ENCODE assay signal across 25 mouse cellular contexts in the genomic region with DNA sequence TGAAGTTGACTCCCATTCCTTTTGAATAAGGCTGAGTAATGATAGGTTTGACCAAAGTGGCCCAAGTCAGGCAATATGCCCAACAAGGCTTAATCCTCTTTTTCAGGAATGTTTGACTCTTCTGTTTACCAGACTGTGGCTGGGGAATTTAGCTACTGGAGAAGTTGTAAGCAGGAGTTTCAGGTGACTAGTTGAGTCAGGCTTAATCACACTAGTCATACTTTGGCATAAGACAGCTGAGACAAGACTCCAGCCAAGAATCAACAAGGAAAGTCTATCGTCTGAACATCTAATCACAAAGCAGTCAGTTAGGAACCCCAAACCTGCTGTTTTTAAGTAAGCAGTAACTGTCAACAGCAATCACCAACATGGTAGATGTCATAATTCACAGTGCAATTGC.
"Had no signal": no experiment of that assay in that cellular context is flagged by ENCODE, and none has a peak within 500 bp of the region (broad histone marks: within the 10 kb centered on the region; RNA-seq: fewer than 3 reads in every experiment).

No protein-coding gene starts in this region.

- H3K27me3 ChIP-seq: heart, embryonic 13.5 days; heart, embryonic 15.5 days; hindbrain, embryonic 13.5 days; hindbrain, embryonic 15.5 days; kidney, embryonic 15.5 days; limb, embryonic 13.5 days; limb, embryonic 15.5 days; liver, embryonic 12.5 days had no signal

- H3K9me3 ChIP-seq: heart, embryonic 13.5 days; heart, embryonic 15.5 days; hindbrain, embryonic 13.5 days; hindbrain, embryonic 15.5 days; kidney, embryonic 15.5 days; limb, embryonic 13.5 days; limb, embryonic 15.5 days; liver, embryonic 12.5 days had no signal

- H3K36me3 ChIP-seq: heart, embryonic 13.5 days; heart, embryonic 15.5 days; hindbrain, embryonic 13.5 days; hindbrain, embryonic 15.5 days; kidney, embryonic 15.5 days; limb, embryonic 13.5 days; limb, embryonic 15.5 days; liver, embryonic 12.5 days had no signal

- H3K27ac ChIP-seq: heart, adult 2 months; heart, embryonic 13.5 days; heart, embryonic 15.5 days; hindbrain, embryonic 13.5 days; hindbrain, embryonic 15.5 days; hindbrain, postnatal 0 days; kidney, embryonic 15.5 days; kidney, postnatal 0 days; limb, embryonic 13.5 days; limb, embryonic 15.5 days; liver, embryonic 12.5 days; liver, embryonic 14.5 days had no signal

- H3K4me3 ChIP-seq: heart, adult 2 months; heart, embryonic 13.5 days; heart, embryonic 15.5 days; hindbrain, embryonic 13.5 days; hindbrain, embryonic 15.5 days; kidney, embryonic 15.5 days; limb, embryonic 13.5 days; limb, embryonic 15.5 days; liver, embryonic 12.5 days had no signal

- DNase-seq: gastrocnemius, postnatal 14 days; gastrocnemius, postnatal 36 days; heart, adult 11 months; heart, adult 2 months; heart, postnatal 14 days; heart, postnatal 36 days; kidney, adult 11 months; kidney, adult 2 months; kidney, adult 9 months; kidney, postnatal 14 days; kidney, postnatal 36 days; layer of hippocampus, adult 9-11 months; layer of hippocampus, postnatal 36 days; left cerebral cortex, postnatal 4 days had no signal

- H3K4me1 ChIP-seq: heart, embryonic 13.5 days; heart, embryonic 15.5 days; hindbrain, embryonic 15.5 days; kidney, embryonic 15.5 days; limb, embryonic 13.5 days; liver, embryonic 12.5 days had no signal
